Mouse (Mus musculus) embryonic facial prominence, embryonic 10.5 days (tissue): ENCODE measurements around the gene Plpp2. TPM values are rescaled to one million over a fixed set of nuclear protein-coding genes. Genes with fewer than 3 reads are reported as not detected.

Experiments used
- DNase-seq: peaks from one replicate; pipeline ENCODE4 v3.0.0-alpha.2; 2017; ENCODE audit warnings: low spot score
- H3K27ac ChIP-seq: fragments of 300-500 bp; sonication (generic); replicated peaks from 2 replicates; pipeline ENCODE4 v1.5.1; 2016; ENCODE audit warnings: mild to moderate bottlenecking
- H3K27me3 ChIP-seq: fragments of 300-500 bp; sonication (generic); replicated peaks from 2 replicates; pipeline ENCODE4 v1.6.1; 2016; ENCODE audit warnings: low read depth, mild to moderate bottlenecking; ENCODE audit not compliant: poor library complexity, severe bottlenecking
- H3K36me3 ChIP-seq: fragments of 300-500 bp; sonication (generic); replicated peaks from 2 replicates; pipeline ENCODE4 v1.6.1; 2016; ENCODE audit warnings: mild to moderate bottlenecking, moderate library complexity
- H3K4me1 ChIP-seq: fragments of 300-500 bp; sonication (generic); 2 replicates; pipeline ENCODE4 v1.6.1; 2016
- H3K4me3 ChIP-seq: fragments of 300-500 bp; sonication (generic); 2 replicates; pipeline ENCODE4 v1.5.1; 2016; ENCODE audit warnings: mild to moderate bottlenecking, moderate library complexity
- H3K9me3 ChIP-seq: fragments of 300-500 bp; sonication (generic); 2 replicates; pipeline ENCODE4 v1.6.1; 2016; ENCODE audit warnings: mild to moderate bottlenecking
- WGBS: fragments of 180-500 bp; shearing (Covaris S2); methylation state at CpG from one replicate; pipeline ENCODE4 v1.1.7; 2016; 5-methylcytosine and 5-hydroxymethylcytosine counted together
- polyA plus RNA-seq: library from polyadenylated mRNA; unstranded; fragments of >200 nt; fragmentation: Nextera tagmentation; extraction: Ambion mirVana; gene quantifications from 2 replicates; pipeline ENCODE4 v1.2.1, GENCODE M21; 2016

Gene Plpp2
- 28.4 and 29.2 TPM in 2 replicates for polyA plus RNA-seq

DNA sequence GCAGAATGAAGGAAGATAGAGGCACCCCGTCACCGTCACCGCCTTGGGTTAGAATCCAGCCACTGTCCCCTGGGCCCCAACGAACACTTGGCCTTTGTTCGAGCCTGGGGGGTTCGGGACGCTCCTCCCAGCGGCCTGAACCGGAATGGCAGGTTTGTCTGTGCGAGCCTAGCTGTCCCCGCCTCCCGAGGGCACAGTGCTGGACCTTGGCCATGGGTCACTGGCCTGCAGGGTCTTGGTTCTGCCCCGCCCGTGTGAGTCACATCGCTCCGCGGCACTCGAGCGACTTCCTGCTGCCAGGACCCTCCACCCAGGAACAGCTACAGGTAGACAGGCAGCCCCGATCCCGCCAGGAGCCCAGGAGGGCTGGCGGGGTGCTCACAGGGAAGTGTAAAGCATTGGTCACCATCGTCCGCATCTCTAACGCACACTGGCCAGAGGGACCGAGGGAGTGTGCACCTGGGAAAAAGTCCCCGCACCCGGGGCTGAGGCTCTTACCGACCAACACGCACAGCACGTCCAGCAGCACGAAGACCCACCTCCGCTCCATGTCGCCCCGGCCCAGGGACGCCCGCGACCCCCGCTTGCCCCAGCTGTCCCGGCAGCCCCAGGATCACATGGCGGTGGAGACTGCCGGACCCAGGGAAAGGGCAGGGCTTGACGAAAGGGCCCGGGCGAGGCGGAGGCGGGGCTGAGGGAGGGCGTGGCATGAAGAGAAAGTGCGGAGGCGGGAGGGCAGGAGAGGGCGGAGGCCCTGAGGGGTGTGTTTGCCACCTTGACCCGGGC is at the start of gene Plpp2:
Gene Plpp2 (minus strand): TSS at position 671 of the 786 bp plus-strand sequence.
- peak; percentile 89 for DNase-seq
- Histone ChIP-seq H3K36me3 (peaks cover 32% of the 10 kb centered on the region), H3K4me3 (peak within 1 kb of the TSS; percentile 81), H3K9me3 (no peaks in the 10 kb centered on the region), H3K27ac (peak within 1 kb of the TSS; percentile 80), H3K27me3 (peaks cover 8% of the 10 kb centered on the region), H3K4me1 (peaks cover 29% of the 10 kb centered on the region)
- WGBS, result under 1% methylated on average over 52 of the region's 52 CpGs

DNA sequence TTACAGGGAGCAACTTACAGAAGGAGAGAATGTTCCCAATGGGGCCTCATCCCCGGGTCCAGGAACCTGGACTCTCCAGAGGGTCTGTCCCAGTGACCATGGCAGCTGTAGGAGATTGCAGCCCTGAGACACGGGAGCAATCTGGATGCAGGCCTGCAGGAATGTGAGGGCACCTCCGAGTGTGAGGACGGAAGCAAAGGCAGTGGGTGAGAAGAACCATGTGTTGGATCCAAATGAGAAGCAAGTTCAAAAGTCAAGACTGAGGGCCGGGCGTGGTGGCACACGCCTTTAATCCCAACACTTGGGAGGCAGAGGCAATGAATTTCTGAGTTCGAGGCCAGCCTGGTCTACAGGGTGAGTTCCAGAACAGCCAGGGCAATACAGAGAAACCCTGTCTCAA is 47.9 kb upstream of the Plpp2 start:
- Histone ChIP-seq H3K36me3 (no peaks in the 10 kb centered on the region), H3K4me1 (peaks cover 12% of the 10 kb centered on the region), H3K9me3 (no peaks in the 10 kb centered on the region), H3K27me3 (0 out of 2 replicates have a peak, but pooled peaks cover 9% of the 10 kb centered on the region), H3K4me3 (no peak overlapping the region), H3K27ac (no peak overlapping the region)
- DNase-seq, result no peak
- WGBS, result 88% methylated on average over 8 of the region's 8 CpGs

DNA sequence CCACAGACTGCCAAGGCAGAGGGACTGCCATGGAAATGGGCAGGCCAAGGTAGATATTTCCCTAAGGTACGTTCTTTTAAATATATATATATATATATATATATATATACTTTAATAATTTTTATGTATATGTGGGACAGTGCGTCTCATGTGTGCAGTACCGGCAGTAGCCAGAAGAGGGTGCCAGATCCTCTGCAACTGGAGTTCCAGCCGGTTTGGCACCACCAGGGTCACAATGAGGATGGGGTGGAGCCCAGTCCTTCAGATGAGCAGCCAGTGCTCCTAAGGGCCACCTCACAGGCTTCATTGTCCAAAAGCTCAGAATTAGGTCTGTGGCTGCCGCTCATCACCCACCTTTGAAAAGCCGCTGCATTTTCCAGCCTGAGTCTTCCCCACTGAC is 47.2 kb upstream of the Plpp2 start:
- H3K4me1 ChIP-seq, result peaks cover 12% of the 10 kb centered on the region
- no peak overlapping the region for H3K4me3 ChIP-seq
- no peaks in the 10 kb centered on the region for H3K9me3 ChIP-seq
- H3K36me3 ChIP-seq, result no peaks in the 10 kb centered on the region
- 44% methylated on average over 6 of the region's 6 CpGs for WGBS
- H3K27ac ChIP-seq, result no peak overlapping the region
- H3K27me3 ChIP-seq, result 0 out of 2 replicates have a peak, but pooled peaks cover 9% of the 10 kb centered on the region
- peak; percentile 70 for DNase-seq

DNA sequence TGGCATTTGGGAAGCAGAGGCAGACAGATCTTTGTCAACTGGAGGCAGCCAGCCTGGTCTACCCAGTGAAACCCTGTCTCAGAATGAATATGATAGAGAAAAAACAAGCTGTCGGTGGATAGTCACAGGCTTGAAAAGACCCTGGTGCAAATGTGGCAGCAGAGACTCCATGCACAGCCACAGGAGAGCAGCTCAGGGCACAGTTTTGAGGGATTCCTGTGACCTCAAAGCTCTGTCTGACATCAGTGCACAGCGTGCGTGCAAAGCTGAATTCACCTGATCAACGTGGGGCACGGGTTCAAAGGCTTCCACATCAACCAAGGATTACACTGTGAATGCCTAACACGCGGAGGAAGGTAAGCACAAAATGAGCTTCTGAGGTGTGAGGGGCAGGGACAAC is 46.8 kb upstream of the Plpp2 start:
- Histone ChIP-seq H3K9me3 (no peaks in the 10 kb centered on the region), H3K4me3 (no peak overlapping the region), H3K36me3 (no peaks in the 10 kb centered on the region), H3K27me3 (0 out of 2 replicates have a peak, but pooled peaks cover 9% of the 10 kb centered on the region), H3K27ac (no peak overlapping the region), H3K4me1 (peaks cover 12% of the 10 kb centered on the region)
- WGBS, result 70% methylated on average over 7 of the region's 7 CpGs
- no peak for DNase-seq

DNA sequence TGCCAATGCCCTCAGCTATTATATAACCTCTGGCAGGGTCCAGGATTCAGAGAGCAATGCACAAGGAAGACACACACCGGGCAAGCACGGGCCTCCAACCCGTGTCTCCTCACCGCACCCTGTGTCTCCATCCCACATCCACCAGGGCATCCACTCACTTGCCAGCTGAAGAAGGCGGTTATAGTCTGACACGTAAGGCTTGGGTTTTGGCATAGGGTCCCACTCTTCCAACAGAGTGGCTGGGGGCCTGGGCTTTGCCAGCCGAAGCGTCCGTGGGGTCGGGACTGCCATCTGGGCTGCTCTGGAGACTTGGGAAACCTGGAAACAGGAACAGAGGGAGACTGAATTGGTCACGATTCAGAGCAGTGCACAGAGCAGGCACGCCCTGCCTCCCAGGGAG is 46.2 kb upstream of the Plpp2 start:
- H3K4me1 ChIP-seq, result peaks cover 12% of the 10 kb centered on the region
- DNase-seq, result no peak
- no peak overlapping the region for H3K4me3 ChIP-seq
- H3K9me3 ChIP-seq, result no peaks in the 10 kb centered on the region
- WGBS, result 84% methylated on average over 12 of the region's 12 CpGs
- H3K36me3 ChIP-seq, result no peaks in the 10 kb centered on the region
- no peak overlapping the region for H3K27ac ChIP-seq
- 0 out of 2 replicates have a peak, but pooled peaks cover 6% of the 10 kb centered on the region for H3K27me3 ChIP-seq

DNA sequence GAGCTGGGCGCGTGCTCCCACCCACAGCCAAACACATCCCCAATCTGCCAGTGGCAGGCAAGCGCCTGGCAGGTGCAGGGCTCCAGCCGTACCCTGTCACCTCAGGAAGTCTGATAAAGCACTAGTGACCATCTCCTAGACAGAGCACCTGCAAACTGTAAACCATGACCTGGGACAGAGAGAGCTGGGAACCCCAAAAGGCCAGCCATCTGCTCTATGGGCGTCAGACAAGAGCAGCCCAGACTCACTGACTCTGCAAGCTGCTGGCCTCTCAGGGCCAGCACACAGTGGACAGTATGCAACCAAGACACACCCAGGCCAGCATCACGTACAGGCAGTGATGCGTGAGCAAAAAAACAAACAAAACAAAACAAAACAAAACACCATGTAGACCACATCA is 45.3 kb upstream of the Plpp2 start:
- 79% methylated on average over 7 of the region's 7 CpGs for WGBS
- no peaks in the 10 kb centered on the region for H3K9me3 ChIP-seq
- H3K4me1 ChIP-seq, result peaks cover 12% of the 10 kb centered on the region
- no peak overlapping the region for H3K4me3 ChIP-seq
- DNase-seq, result no peak
- no peaks in the 10 kb centered on the region for H3K36me3 ChIP-seq
- no peak overlapping the region for H3K27ac ChIP-seq
- H3K27me3 ChIP-seq, result 0 out of 2 replicates have a peak, but pooled peaks cover 6% of the 10 kb centered on the region

DNA sequence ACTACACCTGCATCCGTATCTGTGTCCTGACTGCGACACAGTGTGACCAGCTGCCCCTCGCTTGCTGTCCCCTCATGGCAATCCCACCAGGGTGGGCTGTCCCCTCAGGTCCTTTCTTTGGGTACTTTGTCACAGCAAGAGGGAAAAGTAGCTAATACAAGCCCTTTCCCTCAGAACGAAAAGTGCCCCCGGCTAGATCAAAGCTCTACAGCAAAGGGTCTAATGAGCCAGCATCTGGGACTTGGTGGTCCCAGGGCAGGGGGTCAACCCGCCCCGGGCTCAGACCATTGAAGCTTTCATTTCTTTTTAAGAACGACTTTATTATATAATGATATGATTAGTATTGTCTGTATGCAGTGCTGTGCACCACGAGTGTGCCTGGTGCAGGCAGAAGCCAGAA is 44.7 kb upstream of the Plpp2 start:
- Histone ChIP-seq H3K36me3 (no peaks in the 10 kb centered on the region), H3K27ac (no peak overlapping the region), H3K4me3 (no peak overlapping the region), H3K27me3 (0 out of 2 replicates have a peak, but pooled peaks cover 6% of the 10 kb centered on the region), H3K4me1 (peaks cover 12% of the 10 kb centered on the region), H3K9me3 (no peaks in the 10 kb centered on the region)
- WGBS, result 53% methylated on average over 9 of the region's 9 CpGs
- DNase-seq, result peak; percentile 25

DNA sequence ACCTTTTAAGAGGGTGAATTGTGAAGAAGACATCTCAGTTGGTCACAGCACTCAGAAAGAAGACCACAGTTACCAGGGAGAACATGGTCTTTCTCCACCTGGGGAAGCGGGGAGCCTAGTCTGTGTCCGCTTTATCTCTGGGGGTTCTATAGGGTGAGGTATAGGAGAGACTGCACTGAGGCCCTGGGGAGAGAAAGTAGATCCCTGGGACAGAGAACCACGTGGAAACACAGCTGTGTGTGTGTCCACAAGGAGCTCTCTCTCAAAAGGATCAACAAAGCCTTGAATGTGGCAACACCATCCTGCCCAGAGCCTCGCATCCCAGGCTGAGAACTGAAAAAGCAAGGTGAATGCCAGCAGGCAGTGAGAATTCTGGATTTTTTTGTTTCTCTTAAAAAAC is 43.8 kb upstream of the Plpp2 start:
- DNase-seq, result no peak
- H3K27ac ChIP-seq, result no peak overlapping the region
- WGBS, result 73% methylated on average over 4 of the region's 4 CpGs
- peaks cover 12% of the 10 kb centered on the region for H3K4me1 ChIP-seq
- H3K4me3 ChIP-seq, result no peak overlapping the region
- H3K27me3 ChIP-seq, result 0 out of 2 replicates have a peak, but pooled peaks cover 6% of the 10 kb centered on the region
- H3K9me3 ChIP-seq, result no peaks in the 10 kb centered on the region
- no peaks in the 10 kb centered on the region for H3K36me3 ChIP-seq

DNA sequence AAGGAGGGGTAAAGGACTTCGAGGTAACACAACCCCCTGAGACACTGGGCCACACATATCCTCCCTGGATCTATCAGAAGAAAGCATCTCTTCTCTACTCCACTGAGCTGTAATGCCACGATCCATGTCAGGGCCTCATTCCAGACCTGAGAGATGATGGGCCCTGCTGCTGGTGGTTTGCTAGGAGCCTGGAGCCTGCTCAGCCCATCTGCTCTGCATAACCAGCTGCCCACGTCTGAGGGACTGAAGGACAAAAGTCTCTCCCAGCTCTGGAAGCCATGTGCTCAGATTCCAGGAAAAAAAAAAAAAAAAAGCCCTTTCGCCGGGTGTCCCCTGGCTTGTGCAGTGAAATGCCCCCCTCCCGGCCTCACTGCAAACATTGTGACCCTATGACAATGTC is 42.2 kb upstream of the Plpp2 start:
- no peak overlapping the region for H3K4me3 ChIP-seq
- H3K27me3 ChIP-seq, result 0 out of 2 replicates have a peak, but pooled peaks cover 6% of the 10 kb centered on the region
- DNase-seq, result no peak
- peaks cover 12% of the 10 kb centered on the region for H3K4me1 ChIP-seq
- no peaks in the 10 kb centered on the region for H3K36me3 ChIP-seq
- WGBS, result 80% methylated on average over 6 of the region's 6 CpGs
- no peak overlapping the region for H3K27ac ChIP-seq
- H3K9me3 ChIP-seq, result no peaks in the 10 kb centered on the region

DNA sequence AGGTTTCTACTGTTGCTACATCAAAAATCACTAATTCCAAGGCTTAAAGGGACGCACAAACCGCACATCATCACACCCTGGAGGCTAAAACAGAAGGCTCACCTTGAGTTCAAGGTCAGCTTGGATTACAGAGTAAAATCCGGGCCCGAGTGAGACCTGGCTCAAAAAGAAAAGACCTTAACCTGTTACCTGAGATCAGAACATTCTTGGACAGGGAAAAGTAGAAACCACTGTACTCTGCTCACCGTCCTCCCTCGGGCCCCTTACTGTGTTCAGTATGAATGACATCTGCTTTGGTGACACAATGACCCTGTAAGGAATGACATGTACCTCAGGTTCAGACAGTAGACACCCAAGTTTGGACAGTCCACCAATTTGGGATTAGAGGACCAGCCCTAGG is 41.2 kb upstream of the Plpp2 start:
- Histone ChIP-seq H3K4me1 (peaks cover 12% of the 10 kb centered on the region), H3K9me3 (no peaks in the 10 kb centered on the region), H3K27me3 (0 out of 2 replicates have a peak, but pooled peaks cover 2% of the 10 kb centered on the region), H3K36me3 (no peaks in the 10 kb centered on the region), H3K27ac (no peak overlapping the region), H3K4me3 (no peak overlapping the region)
- no peak for DNase-seq
- 86% methylated on average over 6 of the region's 6 CpGs for WGBS

DNA sequence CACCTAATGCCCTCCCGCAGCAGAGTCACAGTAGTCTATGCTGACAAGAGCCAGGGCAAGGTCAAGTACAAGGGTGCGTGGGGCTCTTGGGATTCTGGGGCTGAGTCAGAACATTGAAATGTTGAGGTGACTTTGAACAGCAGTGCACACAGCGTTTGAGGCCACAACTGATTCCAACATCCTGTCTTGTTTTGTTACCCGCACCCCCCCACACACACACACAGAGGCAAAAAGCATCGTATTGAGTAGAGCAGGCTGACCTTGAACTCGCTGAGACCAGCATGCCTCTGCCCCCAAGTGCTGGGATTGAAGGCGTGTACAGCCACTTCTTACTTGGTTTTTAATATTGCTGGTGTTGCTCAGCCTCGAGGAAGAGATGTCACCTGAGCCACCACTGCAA is 40.8 kb upstream of the Plpp2 start:
- 86% methylated on average over 8 of the region's 8 CpGs for WGBS
- Histone ChIP-seq H3K27me3 (no peaks in the 10 kb centered on the region), H3K9me3 (no peaks in the 10 kb centered on the region), H3K27ac (no peak overlapping the region), H3K4me1 (peaks cover 12% of the 10 kb centered on the region), H3K36me3 (no peaks in the 10 kb centered on the region), H3K4me3 (no peak overlapping the region)
- DNase-seq, result no peak

DNA sequence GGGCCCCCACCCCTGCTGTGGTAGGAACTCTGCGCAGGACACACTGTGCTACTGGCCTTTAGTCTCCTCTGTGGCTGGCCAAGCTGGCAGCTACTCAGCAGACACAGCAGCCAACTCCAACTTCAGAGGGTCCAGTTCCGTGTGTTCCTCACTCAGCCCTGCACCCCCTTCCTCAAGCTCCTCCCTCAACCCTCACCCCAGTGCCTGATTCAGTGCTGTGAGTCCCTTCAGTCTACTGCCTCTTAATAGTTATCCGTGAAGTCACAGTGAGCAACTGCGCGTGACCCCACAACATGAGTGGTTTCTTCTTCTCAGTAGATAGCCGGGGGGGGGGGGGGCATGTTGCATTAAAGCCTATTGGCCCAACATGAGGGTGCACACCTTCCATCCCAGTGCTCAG is 40.0 kb upstream of the Plpp2 start:
- no peak for DNase-seq
- Histone ChIP-seq H3K27me3 (no peaks in the 10 kb centered on the region), H3K36me3 (no peaks in the 10 kb centered on the region), H3K27ac (no peak overlapping the region), H3K9me3 (no peaks in the 10 kb centered on the region), H3K4me1 (peaks cover 6% of the 10 kb centered on the region), H3K4me3 (no peak overlapping the region)
- 89% methylated on average over 6 of the region's 6 CpGs for WGBS

DNA sequence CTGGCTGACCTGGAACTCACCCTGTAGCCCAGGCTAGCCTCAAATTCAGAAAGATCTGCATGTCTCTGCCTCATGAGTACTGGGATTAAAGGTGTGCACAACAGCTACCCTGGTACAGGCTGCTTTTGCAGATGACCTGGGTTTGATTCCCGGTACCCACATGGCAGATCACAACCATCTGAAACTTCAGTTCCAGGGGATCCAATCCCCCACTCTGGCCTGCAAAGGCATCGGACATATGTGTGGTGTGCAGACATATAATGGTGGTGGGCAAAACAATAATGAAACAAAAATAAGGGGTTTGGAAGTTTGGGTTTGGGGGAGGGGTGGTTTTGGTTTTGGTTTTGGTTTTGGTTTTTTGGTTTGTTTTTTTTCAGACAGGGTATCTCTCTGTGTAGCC is 37.7 kb upstream of the Plpp2 start:
- no peak overlapping the region for H3K4me3 ChIP-seq
- H3K4me1 ChIP-seq, result no peaks in the 10 kb centered on the region
- H3K27me3 ChIP-seq, result no peaks in the 10 kb centered on the region
- H3K9me3 ChIP-seq, result no peaks in the 10 kb centered on the region
- no peak for DNase-seq
- H3K36me3 ChIP-seq, result no peaks in the 10 kb centered on the region
- no peak overlapping the region for H3K27ac ChIP-seq
- 90% methylated on average over 2 of the region's 2 CpGs for WGBS
